Mouse (Mus musculus): Measurements from ENCODE around the gene Hfm1.

DNA sequence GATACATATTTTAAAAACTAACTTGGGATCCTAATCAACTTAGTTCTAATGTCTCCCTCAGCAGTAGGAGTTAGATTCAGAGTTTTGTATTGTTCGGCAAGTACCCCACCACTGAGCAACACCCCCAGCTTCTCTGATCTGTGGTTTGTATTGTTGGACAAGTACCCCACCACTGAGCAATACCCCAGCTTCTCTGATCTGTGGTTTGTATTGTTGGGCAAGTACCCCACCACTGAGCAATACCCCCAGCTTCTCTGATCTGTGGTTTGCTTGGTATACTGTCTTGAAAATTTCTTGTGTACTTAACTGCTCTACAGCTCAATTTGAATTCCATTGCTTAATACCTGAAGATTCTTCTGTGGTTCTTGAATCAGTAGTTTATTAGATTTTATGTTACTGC is 41.5 kb upstream of the Hfm1 start:
- TF ChIP-seq CTCF (IDR thresholded peaks at IDR 0.05): no peak
- no peak for TF ChIP-seq EP300 (IDR thresholded peaks at IDR 0.05)

All from lung, postnatal 0 days (tissue).